Mouse (Mus musculus) adrenal gland (tissue): ENCODE results near the gene Degs1.
"Not testable (repeated sequence)": the region's sequence is repeated elsewhere in the genome, so short reads cannot be mapped to it uniquely, and the experiment has no call there.

Experiments
- intact Hi-C: fragments of 180-260 bp; cut with DNase I; formaldehyde crosslinking; loops from one replicate; pipeline ENCODE4 v1.15.1; 2025
- long read RNA-seq, 2 experiments: library from polyadenylated mRNA; unstranded; transcript quantifications; one replicate each; pipeline ENCODE4 v2.0.0; 2020; ENCODE audit warnings: borderline replicate concordance in 1 of 2; ENCODE audit not compliant: insufficient replicate concordance in 1 of 2

Gene Degs1
- long read RNA-seq, experiment 1, transcript Degs1-201 (3 exons, 2,048 nt), result major isoform, 94 of 110 reads
- long read RNA-seq, experiment 1, partial matches to known transcripts, result 11 of 110 reads
- long read RNA-seq, experiment 1, other reads (novel, unspliced or antisense), result 1 of 110 reads
- long read RNA-seq, experiment 2, transcript Degs1-201 (3 exons, 2,048 nt), result major isoform, 122 of 132 reads
- long read RNA-seq, experiment 2, partial matches to known transcripts, result 5 of 132 reads
- long read RNA-seq, experiment 2, other reads (novel, unspliced or antisense), result 1 of 132 reads

DNA sequence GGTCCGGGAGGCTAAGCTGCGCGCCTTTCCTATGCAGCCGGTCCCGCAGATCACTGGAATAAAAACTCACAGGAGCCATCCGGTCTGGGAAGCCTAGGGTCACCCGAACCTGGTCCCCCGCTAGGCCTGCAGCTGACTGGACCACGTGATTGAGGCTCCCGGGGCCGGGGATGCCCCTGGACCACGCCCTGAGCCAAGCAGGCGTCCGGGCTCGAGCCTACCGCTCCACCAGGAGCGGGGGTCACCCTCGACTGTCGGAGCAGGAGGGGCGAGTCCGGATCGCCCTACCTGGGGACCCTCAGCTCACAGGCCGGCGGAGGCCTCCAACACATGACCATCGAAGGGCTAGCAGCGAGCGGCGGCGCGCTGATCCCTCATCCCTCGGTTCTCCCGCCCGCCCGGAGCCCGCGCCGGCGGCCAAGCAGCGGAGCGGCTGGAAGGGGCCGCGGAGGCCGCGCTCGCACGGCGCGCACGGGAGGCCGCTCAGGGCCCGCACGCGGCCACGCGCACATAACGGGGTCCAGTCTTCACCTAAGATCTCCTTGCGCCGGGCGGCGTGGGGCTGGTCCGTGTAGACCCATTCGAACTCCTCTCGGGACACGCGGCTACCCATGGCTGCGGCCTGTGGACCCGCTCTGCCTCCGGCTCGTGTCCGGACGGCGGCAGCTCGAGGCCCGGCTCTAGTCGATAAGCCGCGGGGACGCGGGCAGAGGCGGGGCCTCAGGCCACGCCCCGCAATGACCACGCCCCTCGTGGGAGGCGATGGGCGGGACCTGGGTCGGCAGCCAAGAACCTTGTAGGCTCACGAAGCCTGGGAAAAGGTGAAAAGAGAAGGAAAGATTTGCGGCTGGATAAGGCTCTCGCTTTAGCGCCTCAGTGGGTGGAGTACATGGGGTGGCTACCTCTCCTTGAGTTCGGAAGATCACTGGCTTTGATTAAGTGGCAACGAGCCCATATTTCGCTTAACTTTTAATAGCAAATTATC lies at the start of gene Degs1:
Gene Degs1 (minus strand): TSS at position 714 of the 985 bp plus-strand sequence.
- intact Hi-C loops, result no loop called here

DNA sequence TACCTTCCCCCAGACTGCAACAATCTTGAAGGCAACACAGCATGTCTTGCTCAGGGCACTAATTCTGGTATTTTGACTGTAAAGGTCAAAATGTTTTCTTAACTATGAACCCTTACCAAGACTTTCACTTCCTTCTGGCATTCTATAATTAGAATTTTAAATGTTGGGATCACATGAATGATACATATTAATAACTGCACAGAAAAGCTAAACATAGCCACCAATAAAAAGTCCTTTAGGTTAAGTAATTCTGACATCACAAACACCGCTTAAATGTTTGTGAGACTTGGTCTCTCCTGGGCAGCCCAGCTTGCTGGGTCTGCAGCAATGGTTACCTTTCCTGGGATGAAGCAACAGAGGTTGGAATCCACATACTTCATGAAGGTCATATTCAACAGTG lies 43.3 kb upstream of the Degs1 start:
- intact Hi-C loops, result no loop called here

DNA sequence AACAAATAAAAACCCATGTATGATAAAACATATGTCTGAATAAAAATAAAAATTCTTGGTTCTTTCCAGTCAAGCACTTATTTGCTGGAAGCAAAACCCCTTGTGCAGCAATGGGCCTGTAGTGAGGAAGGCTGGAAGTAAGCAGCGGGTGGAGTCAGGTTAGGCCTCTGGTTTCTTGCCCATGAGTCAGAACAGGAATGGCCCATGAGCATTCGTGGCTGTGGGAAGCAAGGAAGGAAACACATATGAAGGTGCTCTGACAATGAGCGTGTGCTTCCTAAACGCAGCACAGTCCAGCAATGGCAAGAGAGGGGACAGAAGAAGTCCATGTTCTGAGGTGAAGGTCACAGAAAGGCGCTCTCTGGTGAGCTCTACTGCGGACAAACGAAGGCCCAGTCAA lies 41.9 kb upstream of the Degs1 start:
- intact Hi-C loops, result no loop called here

DNA sequence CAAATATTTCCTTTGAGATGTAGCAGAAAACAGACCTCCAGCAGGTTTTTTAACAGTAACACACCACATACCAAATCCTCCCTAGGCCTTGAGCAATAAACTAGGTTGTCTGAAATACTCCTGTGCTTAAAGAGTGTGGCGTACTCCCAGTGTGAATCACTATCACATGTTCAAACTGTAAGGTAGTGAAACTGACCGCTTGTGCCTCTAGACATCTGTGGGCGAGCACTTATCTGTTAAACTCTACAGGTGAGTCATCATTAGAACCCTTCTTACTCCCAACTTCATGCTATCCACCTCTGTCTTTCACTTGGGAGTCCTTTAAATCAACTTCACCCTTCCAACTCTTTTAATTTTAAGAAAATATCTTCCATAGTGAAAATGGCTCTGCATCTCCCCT lies 40.5 kb upstream of the Degs1 start:
- intact Hi-C loops, result no loop called here

DNA sequence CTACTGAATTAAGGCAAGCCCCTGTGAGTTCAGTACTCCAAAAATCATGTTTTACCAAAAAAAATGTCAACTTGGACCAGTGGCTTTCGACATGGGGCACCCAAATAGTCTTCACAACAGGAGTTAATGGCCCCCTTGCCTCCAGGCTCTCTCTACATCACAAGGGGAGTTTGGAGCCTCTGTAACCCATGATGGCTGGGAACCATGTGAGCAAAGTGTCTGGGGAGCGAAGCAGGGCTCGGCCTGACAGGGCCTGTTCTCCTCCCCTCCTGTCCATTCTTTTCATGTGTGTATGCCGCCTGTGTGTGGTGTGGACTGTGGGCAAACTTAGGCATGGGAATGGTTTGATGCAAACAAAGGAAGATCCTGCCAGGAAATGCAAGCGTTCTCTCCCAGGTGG lies 31.6 kb upstream of the Degs1 start:
- intact Hi-C loops, result no loop called here

DNA sequence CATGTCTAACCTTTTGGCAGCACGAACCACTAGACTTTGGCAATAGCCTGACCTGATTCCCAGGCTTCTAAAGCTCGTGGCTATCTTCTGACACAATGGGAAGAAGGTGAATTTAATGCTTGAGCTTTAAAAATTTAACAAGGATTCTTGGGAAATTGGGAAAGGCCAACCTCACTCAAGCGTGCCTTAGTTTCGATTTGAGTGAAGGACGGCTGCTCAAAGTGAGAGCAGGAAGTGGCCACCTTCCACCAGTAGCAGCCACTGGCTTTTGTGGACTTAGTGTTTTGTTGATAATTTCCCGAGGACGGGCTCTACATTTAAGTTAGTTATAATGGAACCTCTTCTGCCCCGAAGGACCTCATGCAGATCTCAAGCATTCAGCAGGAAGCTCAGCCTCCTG lies 30.6 kb upstream of the Degs1 start:
- intact Hi-C loops, result no loop called here

DNA sequence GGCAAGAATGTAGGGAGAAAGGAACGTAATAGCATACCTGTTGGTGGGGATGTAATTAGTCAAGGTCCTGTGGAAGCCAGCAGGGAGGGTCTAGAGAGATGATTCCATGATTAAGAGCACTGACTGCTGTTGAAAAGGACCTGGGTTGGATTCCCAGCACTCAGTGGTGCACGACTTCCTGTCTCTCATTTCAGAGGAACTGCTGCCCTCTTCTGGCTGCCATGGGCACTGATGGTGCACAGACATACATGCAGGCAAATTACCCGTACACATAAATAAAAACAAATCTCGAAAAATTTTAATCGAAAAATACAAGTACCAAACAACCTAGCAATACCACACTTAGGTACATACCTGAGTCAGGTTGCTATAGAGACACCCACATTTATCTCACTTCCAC lies 28.8 kb upstream of the Degs1 start:
- intact Hi-C loops, result no loop called here

DNA sequence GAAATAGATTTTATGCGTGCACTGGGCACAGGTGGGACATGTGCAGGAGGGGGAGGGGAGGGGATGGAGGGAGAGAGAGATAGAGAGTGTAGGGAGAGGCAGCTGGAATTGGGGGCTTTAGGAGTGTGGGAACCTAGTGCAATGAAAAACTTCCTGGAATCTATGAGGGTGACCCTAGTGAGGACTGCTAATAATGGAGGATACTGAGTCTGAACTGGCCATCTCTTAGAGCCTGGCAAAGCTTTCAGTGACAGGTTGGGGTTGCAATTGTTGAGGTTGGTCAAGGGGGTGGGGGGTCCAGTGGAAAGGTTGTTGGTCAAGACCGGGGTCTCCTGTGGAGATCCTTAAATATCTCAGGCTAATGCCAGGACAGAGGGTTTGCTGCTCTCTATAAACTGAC lies 27.7 kb upstream of the Degs1 start:
- intact Hi-C loops, result no loop called here

DNA sequence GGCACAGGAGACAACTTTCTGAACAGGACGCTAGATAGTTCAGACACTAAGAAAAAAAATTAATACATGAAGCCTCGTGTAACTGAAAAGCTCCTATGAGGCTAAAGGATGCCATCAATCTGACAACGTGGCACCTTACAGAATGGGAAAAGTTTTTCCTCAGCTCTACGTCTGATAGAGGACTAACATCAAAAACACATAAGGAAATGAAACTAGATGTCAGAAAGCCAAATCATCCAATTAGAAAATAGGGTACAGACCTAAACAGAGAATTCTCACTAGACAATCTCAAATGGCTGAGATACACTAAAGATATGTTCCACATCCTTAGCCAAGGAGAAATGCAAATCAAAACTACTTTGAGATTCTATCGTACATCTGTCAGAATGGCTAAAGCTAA lies 26.8 kb upstream of the Degs1 start:
- intact Hi-C loops, result no loop called here

DNA sequence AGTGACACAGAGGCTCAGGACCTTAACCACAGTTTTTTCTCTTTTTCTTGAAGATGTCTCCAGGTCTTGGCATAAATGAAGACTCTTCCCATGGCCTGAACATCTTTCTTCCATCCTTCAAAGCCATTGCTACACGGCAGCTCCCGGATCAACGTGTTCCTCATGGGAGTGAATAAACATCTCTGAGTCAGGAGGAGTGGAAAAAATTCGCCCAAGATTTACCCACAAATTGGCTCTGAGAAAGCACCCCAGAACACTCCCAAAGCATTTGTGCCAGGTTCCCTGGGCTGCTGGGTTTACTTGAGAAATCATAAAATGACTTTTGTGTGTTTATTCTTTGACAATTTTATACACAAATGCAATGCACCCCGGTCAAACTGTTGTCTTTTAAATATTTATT lies 20.3 kb upstream of the Degs1 start:
- intact Hi-C loops, result no loop called here

DNA sequence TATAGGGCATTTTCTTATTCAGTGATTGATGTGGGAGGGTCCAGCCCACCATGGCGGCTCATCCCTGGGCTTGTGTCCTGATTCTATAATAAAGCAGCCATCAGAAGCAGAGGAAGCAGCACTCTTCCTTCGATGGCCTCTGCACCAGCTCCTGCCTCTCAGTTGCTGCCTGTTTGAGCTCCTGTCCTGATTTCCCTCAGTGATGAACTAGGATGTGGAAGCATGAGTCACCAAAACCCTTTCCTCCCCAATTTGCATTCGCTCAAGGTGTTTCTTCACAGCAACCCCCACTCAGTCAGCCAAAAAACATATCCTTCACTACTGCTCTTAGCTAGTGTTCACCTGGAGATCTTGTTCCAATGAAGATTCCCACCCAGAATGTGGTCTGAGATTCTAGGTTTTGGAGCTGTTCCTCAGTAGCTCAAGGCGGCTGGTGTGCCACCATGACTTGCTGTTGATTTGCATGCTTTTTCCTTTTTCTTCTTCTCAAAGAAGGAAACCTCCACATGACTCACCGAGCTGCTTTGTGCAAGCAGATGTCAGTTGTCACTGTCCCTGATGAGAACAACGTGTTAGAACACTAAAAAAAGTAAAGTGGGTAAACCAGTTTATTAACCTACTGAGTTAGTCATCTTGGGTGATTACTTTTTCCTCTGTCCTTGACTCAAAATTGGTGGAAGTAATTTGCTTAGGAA lies 19.7 kb upstream of the Degs1 start:
- intact Hi-C loops, result no loop called here

DNA sequence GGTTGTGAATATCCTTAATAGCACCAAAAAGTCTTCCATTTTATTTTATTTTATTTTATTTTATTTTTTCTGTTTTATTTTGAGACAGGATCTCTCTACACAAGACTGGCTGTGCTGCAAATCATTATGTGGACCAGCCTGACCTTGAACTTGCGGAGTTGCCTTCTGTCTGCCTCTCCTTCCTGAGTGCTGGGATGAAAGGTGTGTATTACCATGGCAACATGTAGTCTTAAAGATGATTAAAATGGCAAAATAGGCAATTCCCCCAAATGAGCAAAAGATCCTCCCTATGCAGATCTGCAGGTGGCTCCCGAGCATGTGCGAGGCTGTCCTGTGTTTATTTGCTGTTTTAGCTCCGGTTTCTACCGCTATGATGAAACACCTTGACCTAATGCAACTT lies 15.2 kb upstream of the Degs1 start:
- intact Hi-C loops, result no loop called here

DNA sequence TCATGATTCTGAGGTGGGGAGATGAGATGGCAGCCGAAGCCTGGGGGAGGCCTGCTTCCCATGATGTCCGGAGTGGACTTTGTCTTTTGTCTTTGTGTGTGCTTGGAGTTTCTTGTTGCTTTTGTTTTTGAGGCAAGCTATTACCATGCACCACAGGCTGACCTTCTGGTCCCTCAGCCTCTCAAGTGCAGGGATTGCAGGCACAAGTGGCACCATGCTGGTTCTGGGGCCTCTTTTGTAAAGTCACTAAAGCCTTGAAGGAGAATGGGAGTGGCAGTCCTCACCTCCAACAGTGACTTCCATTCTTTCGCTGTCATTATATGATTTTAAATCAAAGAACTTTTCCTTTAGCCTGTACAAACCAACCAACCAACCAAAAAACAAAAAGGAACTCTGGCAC lies 14.6 kb upstream of the Degs1 start:
- intact Hi-C loops, result no loop called here

DNA sequence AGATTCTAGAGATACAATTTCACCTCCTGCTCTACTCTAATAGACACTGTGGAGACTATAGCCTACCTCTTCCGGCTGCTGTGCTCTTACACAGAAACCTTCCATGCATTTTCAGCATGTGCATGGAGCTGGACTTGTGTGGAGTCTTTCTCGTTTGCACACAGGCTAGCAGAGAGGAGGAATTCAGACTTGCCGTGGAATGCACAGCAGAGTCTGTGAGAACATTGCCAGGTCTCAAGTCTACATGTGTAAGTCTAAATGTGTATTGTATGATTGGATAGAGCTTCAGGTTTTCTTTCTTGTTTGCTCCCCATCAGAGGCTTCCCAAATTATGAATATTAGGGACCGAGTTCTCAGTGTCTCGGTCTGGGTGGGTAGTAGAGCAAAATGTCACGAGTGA lies 14.2 kb upstream of the Degs1 start:
- intact Hi-C loops, result no loop called here

DNA sequence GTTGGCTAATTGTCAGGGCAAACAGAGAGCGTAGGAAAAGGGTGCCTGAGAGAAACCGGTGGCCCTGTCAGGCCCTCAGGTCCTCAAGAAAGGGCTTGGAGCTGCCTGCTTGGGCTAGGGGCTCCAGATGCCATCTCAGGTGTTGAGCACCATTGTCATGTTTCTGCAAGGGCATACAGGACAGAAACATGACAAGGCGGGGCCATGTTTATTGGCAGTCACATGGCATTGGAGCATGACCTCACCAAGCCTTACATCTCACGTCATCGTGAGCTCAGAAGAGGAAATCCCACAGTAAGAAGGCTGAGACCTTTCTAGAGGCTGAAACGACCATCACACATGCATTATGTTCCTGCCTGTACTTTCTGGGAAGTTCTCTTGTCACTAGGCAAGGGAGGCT lies 13.5 kb upstream of the Degs1 start:
- intact Hi-C loops, result no loop called here

DNA sequence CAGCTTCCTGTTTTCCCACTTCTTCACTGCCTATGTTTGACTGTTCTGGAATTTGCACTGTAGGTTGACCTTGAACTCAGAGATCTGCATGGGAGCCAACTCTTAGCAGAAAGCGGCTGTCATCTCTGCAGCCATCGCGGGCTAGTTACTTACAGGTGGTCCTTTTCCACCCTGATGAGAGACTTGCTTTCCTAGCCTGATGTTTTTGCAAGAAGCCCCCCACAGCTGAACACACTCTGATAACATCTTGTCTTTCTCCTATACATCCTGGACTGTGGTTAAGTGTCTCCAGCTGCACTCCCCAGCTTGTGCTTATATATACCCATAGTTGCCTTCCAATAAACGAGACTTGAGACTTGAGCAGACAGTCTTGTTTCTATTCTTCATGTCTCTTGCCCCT lies 9.7 kb upstream of the Degs1 start:
- intact Hi-C loops, result no loop called here

DNA sequence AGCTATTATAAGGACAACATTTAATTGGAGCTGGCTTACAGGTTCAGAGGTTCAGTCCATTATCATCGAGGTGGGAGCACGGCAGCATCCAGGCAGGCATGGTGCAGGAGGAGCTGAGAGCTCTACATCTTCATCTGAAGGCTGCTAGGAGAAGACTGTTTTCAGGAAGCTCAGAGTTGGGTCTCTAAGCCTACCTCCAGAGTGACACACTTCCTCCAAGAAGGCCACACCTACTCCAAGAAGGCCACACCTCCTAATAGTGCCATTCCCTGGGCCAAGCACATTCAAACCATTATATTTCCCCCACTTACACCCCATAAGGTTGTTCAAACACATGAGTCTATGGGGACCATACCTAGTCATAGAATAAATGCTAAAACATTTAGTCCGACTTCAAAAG lies 8.1 kb upstream of the Degs1 start:
- intact Hi-C loops, result not testable (repeated sequence)

DNA sequence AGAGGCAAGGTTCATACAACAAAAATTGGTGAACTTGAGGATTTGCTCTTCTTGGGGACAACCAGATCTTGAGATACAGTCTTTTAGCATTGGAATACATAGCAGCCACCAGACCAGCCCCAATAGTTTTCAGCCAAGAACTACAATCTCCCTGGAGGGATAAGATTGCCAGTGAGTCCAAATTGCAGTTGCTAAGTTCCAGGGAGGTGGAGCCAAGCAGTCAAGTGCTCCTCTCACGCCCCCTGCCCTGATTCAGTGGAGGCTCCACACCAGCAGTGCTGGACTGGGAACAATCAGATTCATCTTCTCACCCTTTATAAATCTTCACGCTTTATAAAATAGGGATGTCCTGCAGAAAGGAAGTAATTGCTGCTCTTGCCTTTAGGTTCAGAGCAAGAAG lies 7.2 kb upstream of the Degs1 start:
- intact Hi-C loops, result no loop called here

DNA sequence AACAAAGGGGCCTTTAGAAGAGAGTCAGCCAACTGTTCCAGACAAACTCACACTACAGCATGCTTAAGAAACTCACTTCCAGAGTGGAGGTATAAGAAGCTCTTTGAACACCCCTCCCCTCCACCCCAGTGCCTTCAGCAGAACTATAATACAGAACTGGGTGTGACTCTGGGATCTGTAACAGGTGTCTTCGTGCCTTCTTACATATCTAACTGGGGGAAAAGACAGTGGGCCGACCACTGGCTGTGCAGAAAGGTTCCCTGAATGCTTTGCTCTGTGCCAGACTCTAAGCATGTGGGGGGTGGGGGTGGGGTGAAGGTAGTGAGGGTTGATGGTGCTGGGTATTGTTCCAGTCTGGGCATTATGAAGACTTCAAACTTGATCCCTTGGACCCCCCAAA lies 6.0 kb upstream of the Degs1 start:
- intact Hi-C loops, result no loop called here

DNA sequence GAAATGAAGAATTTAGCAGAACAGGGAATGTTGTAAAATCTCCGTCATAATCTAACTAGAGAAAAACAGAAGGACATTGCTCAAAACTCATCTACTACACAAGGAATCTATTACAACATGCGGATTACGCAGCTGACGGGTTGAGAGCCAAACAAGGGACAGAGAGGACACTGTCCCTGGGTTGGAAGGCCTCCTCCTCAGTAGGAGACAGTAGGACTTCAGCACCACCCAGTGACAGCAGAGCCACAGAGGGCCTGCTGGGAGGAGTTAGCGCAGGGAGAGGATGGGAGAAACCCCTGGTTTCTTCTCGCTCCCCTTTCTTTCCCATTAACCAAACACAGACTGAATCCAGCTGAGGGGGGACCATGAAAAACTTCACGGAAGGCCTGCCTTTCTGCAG lies 5.2 kb upstream of the Degs1 start:
- intact Hi-C loops, result no loop called here

DNA sequence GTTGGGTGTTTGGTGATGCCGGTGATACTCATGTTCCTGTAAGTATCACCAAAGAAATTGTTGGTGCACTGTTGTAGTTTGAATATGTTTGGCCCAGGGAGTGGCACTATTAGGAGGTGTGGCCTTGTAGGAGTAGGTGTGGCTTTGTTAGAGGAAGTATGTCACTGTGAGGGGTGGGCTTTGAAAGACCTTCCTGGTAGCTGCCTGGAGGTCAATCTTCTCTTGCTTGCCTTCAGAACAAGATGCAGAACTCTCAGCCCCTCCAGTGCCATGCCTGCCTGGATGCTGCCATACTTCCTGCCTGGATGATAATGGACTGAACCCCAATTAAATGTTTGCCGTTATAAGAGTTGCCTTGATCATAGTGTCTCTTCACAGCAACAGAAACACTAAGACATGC lies 2.2 kb upstream of the Degs1 start:
- intact Hi-C loops, result no loop called here

DNA sequence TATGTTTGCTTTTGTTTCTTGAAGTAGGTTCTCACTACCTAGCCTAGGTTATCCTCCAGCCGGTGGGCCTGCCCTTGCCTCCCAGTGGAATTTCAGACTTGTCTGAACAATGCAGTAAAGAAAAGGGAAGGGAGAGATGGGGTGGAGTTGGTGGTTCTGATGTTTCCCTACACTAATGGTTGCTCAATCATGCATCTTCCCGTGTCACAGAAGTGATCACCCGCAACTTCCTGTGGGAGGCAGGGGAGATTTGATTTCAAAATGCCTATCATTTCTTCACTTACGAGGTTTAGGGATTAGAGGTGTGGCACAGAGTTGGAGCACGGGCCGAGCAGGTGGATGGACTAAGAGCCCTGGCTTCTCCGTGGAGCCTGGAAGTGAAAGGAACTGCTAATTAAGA lies 627 bp upstream of the Degs1 start:
- intact Hi-C loops, result no loop called here
